ENCODE assay signal across 16 mouse cellular contexts in the genomic region with DNA sequence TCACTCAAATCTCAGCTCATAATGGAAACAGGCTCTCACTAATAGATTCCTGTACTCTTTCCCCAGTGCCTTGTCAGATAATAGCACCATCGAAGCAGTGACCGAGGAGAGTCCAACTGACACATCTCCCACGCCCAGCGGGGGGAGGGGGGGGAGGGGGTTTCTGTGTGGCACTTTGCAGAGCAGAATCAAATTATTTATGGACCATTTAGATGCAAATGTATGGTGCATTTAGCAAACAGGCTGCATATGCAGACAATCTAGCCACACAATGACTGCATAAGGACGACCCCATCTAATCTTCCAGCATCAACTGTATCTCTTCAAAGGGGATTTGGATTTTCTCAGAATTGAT. TPM values are rescaled to one million over a fixed set of nuclear protein-coding genes. Genes with fewer than 3 reads are reported as not detected.
DNase-seq lines count a peak whose midpoint lies in the region; ATAC-seq lines count a peak whose summit lies in the region.
"Had no signal": no experiment of that assay in that cellular context is flagged by ENCODE, and none has a peak within 500 bp of the region (broad histone marks: within the 10 kb centered on the region; RNA-seq: fewer than 3 reads in every experiment).

No protein-coding gene starts in this region.

- no peak overlapping the region for H3K4me2 ChIP-seq in limb, embryonic 12.5 days
- H3K4me2 ChIP-seq in forebrain, embryonic 16.5 days (ENCODE audit: low read length), result no peak overlapping the region; the same call in 1 of the 2 replicates
- peak overlapping the region; percentile 9; the same call in 1 of the 2 replicates for H3K4me2 ChIP-seq in midbrain, embryonic 13.5 days (replicated peaks)
- H3K4me2 ChIP-seq: embryonic facial prominence, embryonic 13.5 days; heart, embryonic 15.5 days had no signal

- ATAC-seq in limb, embryonic 12.5 days (ENCODE audit: insufficient number of reproducible peaks, insufficient read depth, low FRiP score, low TSS enrichment, low read depth), result no peak
- peak; percentile 78 for ATAC-seq in forebrain, embryonic 16.5 days
- ATAC-seq in midbrain, embryonic 13.5 days, result peak; percentile 91

- no peaks in the 10 kb centered on the region for H3K36me3 ChIP-seq in limb, embryonic 12.5 days
- H3K36me3 ChIP-seq in limb, embryonic 10.5 days, result no peaks in the 10 kb centered on the region
- H3K36me3 ChIP-seq in forebrain, embryonic 16.5 days (ENCODE audit: control insufficient read depth, insufficient read depth), result no peaks in the 10 kb centered on the region
- no peaks in the 10 kb centered on the region for H3K36me3 ChIP-seq in midbrain, embryonic 13.5 days
- H3K36me3 ChIP-seq: embryonic facial prominence, embryonic 13.5 days; heart, embryonic 15.5 days had no signal

- H3K27me3 ChIP-seq in limb, embryonic 12.5 days, result no peaks in the 10 kb centered on the region
- H3K27me3 ChIP-seq in limb, embryonic 10.5 days (ENCODE audit: low read depth, poor library complexity, severe bottlenecking), result no peaks in the 10 kb centered on the region
- no peaks in the 10 kb centered on the region for H3K27me3 ChIP-seq in forebrain, embryonic 16.5 days (replicated peaks; ENCODE audit: control insufficient read depth, insufficient read depth, low read length)
- H3K27me3 ChIP-seq in midbrain, embryonic 13.5 days, result 0 out of 2 replicates have a peak, but pooled peaks cover 4% of the 10 kb centered on the region
- H3K27me3 ChIP-seq: CH12.LX; embryonic facial prominence, embryonic 13.5 days; heart, embryonic 15.5 days had no signal

- H3K9me3 ChIP-seq in limb, embryonic 12.5 days, result no peaks in the 10 kb centered on the region
- H3K9me3 ChIP-seq in limb, embryonic 10.5 days (replicated peaks), result no peaks in the 10 kb centered on the region
- no peaks in the 10 kb centered on the region for H3K9me3 ChIP-seq in forebrain, embryonic 16.5 days (ENCODE audit: control insufficient read depth, low read length)
- H3K9me3 ChIP-seq in midbrain, embryonic 13.5 days, result no peaks in the 10 kb centered on the region
- H3K9me3 ChIP-seq: embryonic facial prominence, embryonic 13.5 days; heart, embryonic 15.5 days; megakaryocyte, embryonic 14.5 days had no signal

- peak overlapping the region; percentile 36; the same call in 1 of the 2 replicates for H3K27ac ChIP-seq in limb, embryonic 12.5 days
- H3K27ac ChIP-seq in limb, embryonic 10.5 days, result no peak overlapping the region
- peak overlapping the region; percentile 60 for H3K27ac ChIP-seq in forebrain, embryonic 16.5 days (ENCODE audit: low read length)
- H3K27ac ChIP-seq in midbrain, embryonic 13.5 days, result peak overlapping the region; percentile 81
- H3K27ac ChIP-seq: embryonic facial prominence, embryonic 13.5 days; heart, embryonic 15.5 days; left cerebral cortex, adult 2 months had no signal

- peaks cover 38% of the 10 kb centered on the region for H3K4me1 ChIP-seq in limb, embryonic 12.5 days (replicated peaks)
- H3K4me1 ChIP-seq in limb, embryonic 10.5 days, result peaks cover 57% of the 10 kb centered on the region
- H3K4me1 ChIP-seq in forebrain, embryonic 16.5 days (replicated peaks; ENCODE audit: control insufficient read depth, insufficient read depth, low read length), result peaks cover 15% of the 10 kb centered on the region
- peaks cover 47% of the 10 kb centered on the region for H3K4me1 ChIP-seq in midbrain, embryonic 13.5 days (replicated peaks)
- H3K4me1 ChIP-seq: heart, embryonic 15.5 days; megakaryocyte, embryonic 14.5 days had no signal

- H3K9ac ChIP-seq in limb, embryonic 12.5 days (replicated peaks), result no peak overlapping the region
- no peak overlapping the region for H3K9ac ChIP-seq in forebrain, embryonic 16.5 days (replicated peaks; ENCODE audit: low read depth, low read length)
- H3K9ac ChIP-seq in midbrain, embryonic 13.5 days (replicated peaks), result 0 out of 2 replicates have a peak overlapping the region, but pooled peaks have one; percentile 7
- H3K9ac ChIP-seq: embryonic facial prominence, embryonic 13.5 days; heart, embryonic 15.5 days had no signal

- no peak overlapping the region for H3K4me3 ChIP-seq in limb, embryonic 12.5 days (replicated peaks)
- no peak overlapping the region for H3K4me3 ChIP-seq in limb, embryonic 10.5 days
- H3K4me3 ChIP-seq in forebrain, embryonic 16.5 days (replicated peaks; ENCODE audit: low read length), result no peak overlapping the region
- no peak overlapping the region for H3K4me3 ChIP-seq in midbrain, embryonic 13.5 days (replicated peaks)
- H3K4me3 ChIP-seq: embryonic facial prominence, embryonic 13.5 days; heart, embryonic 15.5 days; left cerebral cortex, adult 2 months; megakaryocyte, embryonic 14.5 days had no signal

- WGBS in limb, embryonic 12.5 days, result 24% methylated on average over 5 of the region's 5 CpGs
- WGBS in limb, embryonic 10.5 days, result 24% methylated on average over 5 of the region's 5 CpGs
- 6% methylated on average over 5 of the region's 5 CpGs for WGBS in forebrain, embryonic 16.5 days
- WGBS in midbrain, embryonic 13.5 days, result 8% methylated on average over 5 of the region's 5 CpGs

- no peak for DNase-seq in limb, embryonic 10.5 days (ENCODE audit: low spot score)
- DNase-seq in spleen, postnatal 10 days (ENCODE audit: low spot score in 2 of 2), result no peak
- DNase-seq in urinary bladder, postnatal 14 days (ENCODE audit: low spot score), result no peak
- DNase-seq in layer of hippocampus, postnatal 10 days (ENCODE audit: low spot score in 2 of 2), result no peak
- no peak for DNase-seq in left cerebral cortex, adult 9 months (ENCODE audit: low spot score in 2 of 2)

RNA-seq across cellular contexts. Expression of gene Spert, which starts 51.9 kb away (rescaled TPM):
- not detected in 2 replicates for polyA plus RNA-seq in limb, embryonic 12.5 days (2016; fragmentation: Nextera tagmentation; extraction: Ambion mirVana)
- not detected in 2 replicates for polyA plus RNA-seq in limb, embryonic 10.5 days (2016; fragmentation: Nextera tagmentation; extraction: Ambion mirVana)
- polyA plus RNA-seq in forebrain, embryonic 16.5 days (2015; fragmentation: Nextera tagmentation; extraction: Ambion mirVana), result not detected in 2 replicates
- not detected in 2 replicates for polyA plus RNA-seq in midbrain, embryonic 13.5 days (2015; fragmentation: Nextera tagmentation; extraction: Ambion mirVana)
- not detected for total RNA-seq in layer of hippocampus, postnatal 10 days (2021)
- total RNA-seq: CH12.LX; gastrocnemius, adult 18-20 months; left cerebral cortex, adult 2 months had no signal
- polyA plus RNA-seq: embryonic facial prominence, embryonic 13.5 days; heart, embryonic 15.5 days; liver, embryonic 16.5 days; stomach, embryonic 16.5 days had no signal
